Mouse (Mus musculus) kidney, adult 10 weeks (tissue): Measurements from ENCODE around the gene AC161166.1. TPM values are rescaled to one million over a fixed set of nuclear protein-coding genes. Genes with fewer than 3 reads are reported as not detected.

Experiments used
- polyA plus RNA-seq: library from polyadenylated mRNA; stranded (reverse); fragments of 350-450 nt; fragmentation: Illumina TruSeq; extraction: RNeasy Lipid Tissue Mini Kit (QIAGEN cat#74804); gene quantifications from one replicate; pipeline ENCODE4 v1.2.3, GENCODE M21; 2014; ENCODE audit warnings: low read depth, low replicate concordance

The AC161166.1 gene
- polyA plus RNA-seq = not detected

DNA sequence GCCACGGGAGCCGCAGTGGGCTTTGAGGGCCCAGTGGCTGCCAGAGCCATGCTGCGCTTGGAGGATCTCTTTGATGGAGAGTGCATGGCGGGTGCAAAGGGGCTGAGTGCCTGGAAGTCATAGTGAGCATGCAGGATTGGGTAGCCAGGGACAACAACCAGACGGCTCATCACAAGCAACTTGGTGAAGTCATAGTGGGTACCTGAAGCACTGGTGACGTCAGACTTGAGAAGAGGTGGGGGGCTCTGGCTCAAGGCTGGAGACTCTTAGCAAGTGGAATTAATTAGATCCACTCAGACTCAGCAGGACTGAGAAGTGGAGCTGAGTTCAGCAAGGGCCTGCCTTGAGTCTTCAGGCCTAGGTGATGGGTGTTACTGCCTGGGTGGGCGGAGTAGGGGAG, at the start of gene AC161166.1:
AC161166.1 (minus strand) TSS at position 101 of the 400 bp plus-strand sequence.

DNA sequence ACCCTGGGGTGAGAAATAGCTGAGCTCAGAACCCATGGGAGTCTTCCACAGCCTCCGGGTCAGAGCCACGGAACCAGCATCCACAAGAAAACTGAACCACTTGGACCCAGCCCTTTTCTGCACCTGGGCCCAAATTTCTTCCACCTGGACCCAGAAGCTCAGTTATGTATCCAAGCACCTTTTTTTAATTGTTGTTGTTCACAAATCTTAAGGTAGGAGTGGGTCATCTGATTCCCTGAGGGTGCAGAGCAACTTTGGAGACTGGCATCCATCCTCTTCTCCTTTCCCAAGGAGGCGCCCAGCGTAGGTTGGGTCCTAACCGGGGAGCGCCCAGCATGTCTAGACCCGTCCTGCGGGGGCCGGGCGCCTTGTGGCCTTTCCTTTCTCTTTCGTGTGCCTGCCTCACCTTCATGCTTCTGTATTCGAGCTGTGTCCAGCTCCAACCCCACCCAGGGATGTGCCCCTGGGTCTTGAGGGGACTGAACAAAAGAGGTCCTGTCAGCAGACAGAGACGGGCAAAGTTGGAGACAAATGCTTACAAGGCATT, 33.9 kb upstream of the AC161166.1 start, which contains the start of the genes Pinlyp and Xrcc1:
Pinlyp (minus strand) TSS at position 51 of the 547 bp plus-strand sequence.
Xrcc1 (plus strand) TSS at position 222 of the 547 bp plus-strand sequence.

DNA sequence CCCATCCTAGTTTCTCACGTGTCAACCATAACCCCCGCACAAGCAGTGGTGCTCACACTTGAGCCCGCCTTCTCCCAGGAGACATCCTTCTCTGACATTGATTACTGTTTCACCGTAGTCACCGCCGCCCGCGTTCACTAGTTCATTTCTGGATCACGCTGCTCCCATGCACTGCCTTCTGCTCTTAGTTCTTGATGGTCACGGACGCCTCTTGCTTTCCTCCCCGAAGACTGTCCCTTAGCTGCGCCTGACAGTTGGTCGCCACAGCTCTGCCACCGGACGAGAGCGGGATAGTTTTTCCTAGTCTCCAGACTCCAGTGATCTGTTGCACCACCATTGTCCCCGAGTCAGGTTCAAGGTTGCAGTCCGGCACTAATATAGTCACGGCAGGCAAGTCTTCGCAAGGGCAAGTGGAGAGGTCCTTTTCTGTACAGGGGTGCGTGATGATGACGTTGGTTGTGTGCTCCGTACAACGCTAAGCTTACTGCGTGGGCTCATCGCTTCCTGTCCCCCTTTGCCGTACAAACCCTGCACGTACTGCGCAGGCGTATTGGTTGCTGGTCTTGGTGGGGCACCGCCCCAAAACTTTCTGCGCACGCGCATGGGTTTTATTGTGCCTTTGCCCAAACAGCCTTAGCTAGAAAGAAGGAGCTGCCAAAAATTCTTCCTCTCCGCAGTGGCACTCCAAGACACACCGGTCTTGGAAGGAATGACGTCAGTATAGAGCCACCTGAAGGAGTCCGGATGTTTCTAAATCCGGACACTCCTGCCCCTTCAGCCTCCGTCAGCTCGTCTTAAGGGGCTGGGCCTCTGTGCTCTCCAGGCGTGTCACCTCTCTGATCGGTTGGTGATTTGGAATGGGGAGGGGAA, 18.0 kb upstream of the AC161166.1 start, which contains the start of gene Irgq:
Irgq (plus strand) TSS at position 628 of the 870 bp plus-strand sequence.

DNA sequence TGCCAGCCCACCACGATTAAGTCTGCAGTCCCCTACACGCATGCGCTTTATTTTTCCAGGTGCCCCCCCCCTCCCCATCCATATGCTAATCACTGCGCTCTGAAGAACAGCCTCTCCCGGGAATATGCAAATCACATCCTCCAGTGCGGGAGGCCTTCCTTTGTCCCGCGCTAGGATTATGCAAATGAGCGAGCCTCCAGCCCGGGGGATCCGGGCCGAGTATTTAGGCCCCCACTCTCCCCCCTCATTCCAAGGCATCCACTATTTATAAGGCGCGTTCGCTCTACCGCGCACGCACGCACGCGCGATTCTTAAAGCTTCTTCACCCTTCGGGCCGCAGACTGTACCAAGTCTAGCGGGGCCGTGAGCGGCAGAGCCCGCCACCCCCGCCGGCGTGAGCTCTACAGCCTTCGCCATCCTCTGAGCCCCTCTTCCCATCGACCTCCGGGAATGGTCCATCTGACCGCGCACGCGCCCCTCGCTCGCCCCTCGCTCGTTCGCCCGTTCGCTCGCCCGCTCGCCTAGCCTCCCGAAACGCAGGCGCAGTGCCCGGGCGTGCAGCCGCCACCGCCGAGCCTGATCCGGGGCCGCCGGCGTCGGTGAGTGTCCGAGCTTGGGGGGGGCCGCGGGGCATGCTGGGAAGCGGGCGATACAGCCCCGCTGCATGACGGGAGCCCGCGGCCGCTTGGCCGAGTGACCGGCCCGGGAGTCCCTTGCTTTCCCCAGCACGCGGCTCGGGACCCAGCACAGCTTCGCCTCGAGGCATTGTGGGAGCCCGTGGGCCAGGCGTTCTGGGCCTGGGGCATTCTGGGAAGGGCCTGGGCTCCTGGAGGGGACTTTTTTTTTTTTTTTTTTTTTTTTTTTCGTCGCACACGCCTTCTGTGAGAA, 5.2 kb downstream of the AC161166.1 start, which contains the start of gene Zfp428:
Zfp428 (plus strand) TSS at position 169 of the 888 bp plus-strand sequence.

DNA sequence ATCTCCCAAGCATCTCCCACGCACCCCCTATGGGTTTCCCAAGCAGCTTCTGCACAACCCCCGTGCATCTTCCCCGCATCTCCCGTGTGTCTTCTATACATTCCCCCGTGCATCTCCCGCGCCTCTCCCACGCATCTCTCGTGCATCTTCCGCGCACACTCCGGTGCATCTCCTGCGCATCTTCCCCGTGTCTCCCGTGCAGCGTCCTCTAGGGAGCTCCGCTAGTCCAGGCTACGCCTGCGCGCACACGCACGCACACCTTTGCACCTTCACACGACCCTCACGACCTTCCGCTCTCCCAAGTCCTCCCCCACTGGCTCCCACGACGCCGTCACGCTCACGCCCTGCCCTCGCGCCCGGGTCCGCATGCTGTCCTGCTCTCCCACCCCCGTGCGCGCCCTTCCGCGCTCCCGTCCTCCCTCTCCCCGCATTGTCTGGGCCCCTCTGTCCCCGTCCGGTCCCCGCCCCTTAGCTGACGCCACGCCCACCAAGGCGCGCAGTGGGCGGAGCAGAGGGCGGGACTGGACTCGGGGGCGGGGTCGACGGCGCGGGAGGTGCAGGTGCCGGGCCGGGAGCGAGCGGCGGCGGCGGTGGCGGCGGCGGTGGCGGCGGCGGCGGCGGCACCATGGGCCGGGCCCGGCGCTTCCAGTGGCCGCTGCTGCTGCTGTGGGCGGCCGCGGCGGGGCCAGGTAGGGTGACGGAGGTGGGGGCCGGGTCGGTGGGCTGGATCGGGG, 30.6 kb downstream of the AC161166.1 start, which contains the start of gene Cadm4:
Cadm4 (plus strand) TSS at position 550 of the 734 bp plus-strand sequence.

DNA sequence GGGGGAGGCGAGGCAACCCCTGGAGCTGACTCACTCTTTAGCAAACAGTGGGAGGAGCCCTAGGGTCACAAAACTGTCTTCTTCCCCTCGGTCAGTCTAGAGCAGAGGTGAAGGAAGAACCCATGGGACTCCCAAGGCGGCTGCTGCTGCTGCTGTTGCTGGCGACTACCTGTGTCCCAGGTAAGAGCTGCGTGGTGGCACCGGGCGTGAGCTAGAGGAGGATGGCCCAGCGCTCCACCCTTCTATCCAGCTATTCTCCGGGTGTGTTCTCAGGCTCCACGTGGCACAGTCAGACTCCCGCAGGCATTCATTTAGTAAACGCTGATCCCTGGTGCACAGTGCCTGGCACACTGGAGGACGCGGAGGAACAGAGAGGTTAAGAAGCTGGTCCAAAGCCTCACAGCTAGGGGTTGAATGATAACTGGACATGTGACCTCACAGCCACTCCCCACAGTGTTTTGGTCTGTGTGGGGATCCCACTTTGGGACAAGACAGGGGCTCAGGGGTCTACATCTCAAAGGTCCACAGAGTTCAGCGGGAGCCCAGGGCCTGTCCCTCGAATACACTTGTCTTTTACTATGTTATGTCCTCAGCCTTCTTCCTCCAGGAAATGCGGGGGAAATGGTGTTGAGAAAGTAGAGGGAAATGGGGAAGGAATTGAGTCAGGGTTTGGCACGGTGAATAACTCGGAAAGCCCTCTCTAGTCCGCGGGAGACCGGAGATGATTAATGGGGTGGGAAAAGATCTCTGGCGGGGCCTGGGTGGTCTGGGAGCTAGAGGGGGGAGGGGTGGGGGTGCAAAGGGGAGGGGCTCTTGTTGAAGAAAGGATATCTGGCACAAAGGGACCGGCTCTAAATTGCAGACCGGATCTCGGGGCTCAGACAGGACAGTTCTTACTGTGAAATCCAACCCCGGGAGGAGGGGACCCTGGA, 49.6 kb downstream of the AC161166.1 start, which contains the start of gene Plaur:
Plaur (plus strand) TSS at position 97 of the 932 bp plus-strand sequence.

Other genes with a start within 250 kb of the AC161166.1 start
- 4.8 TPM for gene Zfp93, start 242.0 kb downstream of the AC161166.1 start, polyA plus RNA-seq
- 2.3 TPM for gene Zfp61, start 211.2 kb downstream of the AC161166.1 start, polyA plus RNA-seq
- gene Zfp94, start 195.8 kb downstream of the AC161166.1 start, polyA plus RNA-seq = 2.2 TPM
- gene Tescl, start 178.5 kb downstream of the AC161166.1 start, polyA plus RNA-seq = not detected
- not detected for gene Lypd5, start 163.3 kb downstream of the AC161166.1 start, polyA plus RNA-seq
- not detected for gene Kcnn4, start 142.2 kb downstream of the AC161166.1 start, polyA plus RNA-seq
- not detected for gene Smg9, start 112.8 kb downstream of the AC161166.1 start, polyA plus RNA-seq
- gene Irgc1, start 60.2 kb downstream of the AC161166.1 start, polyA plus RNA-seq = not detected
- gene Plaur, start 50.0 kb downstream of the AC161166.1 start, polyA plus RNA-seq = 1.0 TPM
- gene Cadm4, start 30.4 kb downstream of the AC161166.1 start, polyA plus RNA-seq = 0.97 TPM
- gene Zfp428, start 5.4 kb downstream of the AC161166.1 start, polyA plus RNA-seq = not detected
- gene Irgq, start 18.2 kb upstream of the AC161166.1 start, polyA plus RNA-seq = 6.2 TPM
- not detected for gene Pinlyp, start 33.7 kb upstream of the AC161166.1 start, polyA plus RNA-seq
- 0.57 TPM for gene Xrcc1, start 33.8 kb upstream of the AC161166.1 start, polyA plus RNA-seq
- 4.1 TPM for gene Ethe1, start 75.1 kb upstream of the AC161166.1 start, polyA plus RNA-seq
- not detected for gene Zfp575, start 75.2 kb upstream of the AC161166.1 start, polyA plus RNA-seq
- gene Phldb3, start 98.3 kb upstream of the AC161166.1 start, polyA plus RNA-seq = not detected
- not detected for gene Lypd3, start 124.1 kb upstream of the AC161166.1 start, polyA plus RNA-seq
- not detected for gene Tex101, start 164.2 kb upstream of the AC161166.1 start, polyA plus RNA-seq
- gene BC049730, start 196.8 kb upstream of the AC161166.1 start, polyA plus RNA-seq = not detected
- not detected for gene Gm4763, start 214.5 kb upstream of the AC161166.1 start, polyA plus RNA-seq
- not detected for gene Cd177, start 247.9 kb upstream of the AC161166.1 start, polyA plus RNA-seq